Mouse (Mus musculus) stomach, embryonic 14.5 days (tissue): ENCODE data around the gene Acat2. TPM values are rescaled to one million over a fixed set of nuclear protein-coding genes. Genes with fewer than 3 reads are reported as not detected.
"Not testable (repeated sequence)": the region's sequence is repeated elsewhere in the genome, so short reads cannot be mapped to it uniquely, and the experiment has no call there.

Experiments
- ATAC-seq: fragments of 200-750 bp; cut with Nextera tagmentation; 2 replicates; pipeline ENCODE4 v1.8.0; 2017; ENCODE audit warnings: low read depth, moderate TSS enrichment; ENCODE audit not compliant: insufficient number of reproducible peaks, insufficient read depth, low FRiP score
- H3K27ac ChIP-seq: fragments of 300-500 bp; sonication (generic); 2 replicates; pipeline ENCODE4 v1.5.1; 2014; ENCODE audit warnings: mild to moderate bottlenecking, low read length, moderate library complexity, mixed read lengths
- H3K27me3 ChIP-seq: fragments of 300-500 bp; sonication (generic); 2 replicates; pipeline ENCODE4 v1.6.1; 2014; ENCODE audit warnings: low read length, control low read depth, mixed read lengths; ENCODE audit not compliant: control insufficient read depth, insufficient read depth
- H3K36me3 ChIP-seq: fragments of 300-500 bp; sonication (generic); 2 replicates; pipeline ENCODE4 v1.6.1; 2014; ENCODE audit warnings: mild to moderate bottlenecking, control low read depth, low read length, moderate library complexity, mixed read lengths; ENCODE audit not compliant: control insufficient read depth, insufficient read depth
- H3K4me1 ChIP-seq: fragments of 300-500 bp; sonication (generic); 2 replicates; pipeline ENCODE4 v1.6.1; 2014; ENCODE audit warnings: low read length, control low read depth, mixed read lengths; ENCODE audit not compliant: control insufficient read depth, insufficient read depth
- H3K4me2 ChIP-seq: fragments of 300-500 bp; sonication (generic); replicated peaks from 2 replicates; pipeline ENCODE4 v1.6.1; 2014; ENCODE audit warnings: low read depth, low read length, control low read depth
- H3K4me3 ChIP-seq: fragments of 300-500 bp; sonication (generic); 2 replicates; pipeline ENCODE4 v1.5.1; 2014; ENCODE audit warnings: low read depth, low read length, control low read depth
- H3K9ac ChIP-seq: fragments of 300-500 bp; sonication (generic); replicated peaks from 2 replicates; pipeline ENCODE4 v1.6.1; 2014; ENCODE audit warnings: low read depth, mild to moderate bottlenecking, control low read depth, low read length, moderate library complexity, mixed read lengths
- H3K9me3 ChIP-seq: fragments of 300-500 bp; sonication (generic); 2 replicates; pipeline ENCODE4 v1.6.1; 2016; ENCODE audit warnings: low read depth, low read length, control low read depth; ENCODE audit not compliant: control insufficient read depth
- WGBS: fragments of 180-500 bp; shearing (Covaris S2); extraction: QIAGEN DNeasy Blood & Tissue Kit; methylation state at CpG from one replicate; pipeline ENCODE4 v1.1.7; 2014; 5-methylcytosine and 5-hydroxymethylcytosine counted together
- polyA plus RNA-seq: library from polyadenylated mRNA; unstranded; fragments of >200 nt; fragmentation: Nextera tagmentation; extraction: Ambion mirVana; gene quantifications from 2 replicates; pipeline ENCODE4 v1.2.1, GENCODE M21; 2014

Acat2 gene
- polyA plus RNA-seq, result 90.8 and 97.7 TPM in 2 replicates

- 0% methylated on average over 42 of the region's 42 CpGs for WGBS
These were observed at the start of gene Acat2 for GRCm38 (mm10) chr17:12960331-12960873. TSS of gene Acat2 (minus strand) at chr17:12960747.

GRCm38 (mm10) chr17:13009887-13010286, 49.3 kb upstream of the Acat2 start:
- ATAC-seq, result no peak
- peaks cover 17% of the 10 kb centered on the region; the same call in 1 of the 2 replicates for H3K36me3 ChIP-seq
- no peaks in the 10 kb centered on the region for H3K9me3 ChIP-seq
- no peak overlapping the region for H3K9ac ChIP-seq
- H3K27ac ChIP-seq, result no peak overlapping the region
- H3K4me3 ChIP-seq, result no peak overlapping the region
- no peak overlapping the region for H3K4me2 ChIP-seq
- WGBS, result 26% methylated on average over 3 of the region's 3 CpGs
- H3K4me1 ChIP-seq, result 0 out of 2 replicates have a peak, but pooled peaks cover 7% of the 10 kb centered on the region
- H3K27me3 ChIP-seq, result no peaks in the 10 kb centered on the region

More at GRCm38 (mm10) chr17:12960331-12960873, at the start of gene Acat2:
- no peaks in the 10 kb centered on the region for H3K9me3 ChIP-seq
- peaks cover 17% of the 10 kb centered on the region for H3K36me3 ChIP-seq
- ATAC-seq, result peak; percentile 98
- H3K4me2 ChIP-seq, result peak within 1 kb of the TSS; percentile 87
- peak within 1 kb of the TSS; percentile 45; the same call in 1 of the 2 replicates for H3K9ac ChIP-seq
- H3K4me3 ChIP-seq, result peak within 1 kb of the TSS; percentile 63
- H3K27me3 ChIP-seq, result no peaks in the 10 kb centered on the region
- H3K4me1 ChIP-seq, result 0 out of 2 replicates have a peak, but pooled peaks cover 4% of the 10 kb centered on the region
- peak within 1 kb of the TSS; percentile 69 for H3K27ac ChIP-seq

DNA sequence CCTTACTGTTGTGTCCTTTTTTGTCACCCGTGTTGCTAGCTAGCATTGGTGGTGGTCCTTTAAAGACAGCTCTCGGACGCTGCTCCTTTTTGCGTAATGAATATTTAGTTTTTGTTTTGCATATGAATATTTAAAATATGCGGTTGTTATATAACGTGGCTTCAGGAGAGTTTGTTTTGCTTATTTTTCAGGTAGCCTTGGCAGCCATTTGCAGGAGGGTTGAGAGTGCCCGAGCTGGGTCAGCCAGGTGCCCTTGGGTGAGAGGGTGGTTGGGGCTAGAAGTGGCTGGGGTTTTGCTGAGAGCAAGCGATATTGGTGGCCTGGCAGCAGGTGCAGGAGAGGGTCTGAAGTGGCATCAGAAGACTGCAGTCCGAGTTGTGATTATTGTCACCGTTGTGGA, 48.0 kb upstream of the Acat2 start:
- H3K4me3 ChIP-seq, result peak overlapping the region; percentile 89
- 6% methylated on average over 10 of the region's 10 CpGs for WGBS
- H3K4me1 ChIP-seq, result 0 out of 2 replicates have a peak, but pooled peaks cover 7% of the 10 kb centered on the region
- H3K27me3 ChIP-seq, result no peaks in the 10 kb centered on the region
- peak overlapping the region; percentile 58 for H3K9ac ChIP-seq
- ATAC-seq, result no peak
- H3K9me3 ChIP-seq, result no peaks in the 10 kb centered on the region
- peak overlapping the region; percentile 81 for H3K4me2 ChIP-seq
- H3K36me3 ChIP-seq, result peaks cover 11% of the 10 kb centered on the region; the same call in 1 of the 2 replicates
- peak overlapping the region; percentile 83 for H3K27ac ChIP-seq

- H3K9ac ChIP-seq, result peak overlapping the region; percentile 58
- peak; percentile 98 for ATAC-seq
These were observed 47.3 kb upstream of the Acat2 start for GRCm38 (mm10) chr17:13007730-13008425.

GRCm38 (mm10) chr17:13006984-13007383, 46.4 kb upstream of the Acat2 start:
- Histone ChIP-seq H3K4me2 (peak overlapping the region; percentile 81), H3K4me1 (0 out of 2 replicates have a peak, but pooled peaks cover 7% of the 10 kb centered on the region), H3K9ac (0 out of 2 replicates have a peak overlapping the region, but pooled peaks have one; percentile 6), H3K27me3 (no peaks in the 10 kb centered on the region), H3K36me3 (peaks cover under 1% of the 10 kb centered on the region; the same call in 1 of the 2 replicates), H3K27ac (no peak overlapping the region; the same call in 1 of the 2 replicates), H3K4me3 (peak overlapping the region; percentile 89; the same call in 1 of the 2 replicates), H3K9me3 (no peaks in the 10 kb centered on the region)
- 42% methylated on average over 5 of the region's 5 CpGs for WGBS
- ATAC-seq, result no peak

More at GRCm38 (mm10) chr17:13007730-13008425, 47.3 kb upstream of the Acat2 start:
- no peaks in the 10 kb centered on the region for H3K9me3 ChIP-seq
- H3K4me3 ChIP-seq, result peak overlapping the region; percentile 89
- no peaks in the 10 kb centered on the region for H3K27me3 ChIP-seq
- peaks cover 4% of the 10 kb centered on the region; the same call in 1 of the 2 replicates for H3K36me3 ChIP-seq
- H3K4me2 ChIP-seq, result peak overlapping the region; percentile 81
- H3K4me1 ChIP-seq, result 0 out of 2 replicates have a peak, but pooled peaks cover 7% of the 10 kb centered on the region
- H3K27ac ChIP-seq, result peak overlapping the region; percentile 83
- under 1% methylated on average over 73 of the region's 76 CpGs for WGBS

DNA sequence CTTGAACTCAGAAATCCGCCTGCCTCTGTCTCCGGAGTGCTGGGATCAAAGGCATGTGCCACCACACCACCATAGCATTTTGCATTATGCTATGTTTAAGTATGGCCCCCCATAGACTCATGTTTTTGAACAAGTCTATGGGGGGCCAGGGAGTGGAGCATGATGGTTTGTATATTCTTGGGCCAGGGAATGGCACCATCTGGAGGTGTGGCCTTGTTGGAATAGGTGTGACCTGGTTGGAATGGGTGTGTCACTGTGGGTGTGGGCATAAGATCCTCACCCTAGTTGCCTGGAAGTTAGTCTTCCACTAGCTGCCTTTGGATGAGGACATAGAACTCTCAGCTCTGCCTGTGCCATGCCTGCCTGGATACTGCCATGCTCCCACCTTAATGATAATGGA, 46.0 kb upstream of the Acat2 start, which contains the start of gene Sod2:
Gene Sod2, plus strand, starts transcription at position 301 of the 400 bp plus-strand sequence.
- not testable (repeated sequence) for H3K4me1 ChIP-seq, ATAC-seq, H3K9me3 ChIP-seq, H3K27me3 ChIP-seq, H3K36me3 ChIP-seq
- peak within 1 kb of the TSS; percentile 81 for H3K4me2 ChIP-seq
- H3K9ac ChIP-seq, result 0 out of 2 replicates have a peak within 1 kb of the TSS, but pooled peaks have one; percentile 6
- peak within 1 kb of the TSS; percentile 83; the same call in 1 of the 2 replicates for H3K27ac ChIP-seq
- H3K4me3 ChIP-seq, result peak within 1 kb of the TSS; percentile 89
- WGBS, result 93% methylated on average over 2 of the region's 2 CpGs

GRCm38 (mm10) chr17:13004436-13004835, 43.9 kb upstream of the Acat2 start:
- not testable (repeated sequence) for H3K27ac ChIP-seq, ATAC-seq, H3K36me3 ChIP-seq, H3K4me1 ChIP-seq, H3K4me2 ChIP-seq, H3K4me3 ChIP-seq, H3K9ac ChIP-seq, H3K9me3 ChIP-seq, H3K27me3 ChIP-seq
- WGBS, result 68% methylated on average over 2 of the region's 2 CpGs

DNA sequence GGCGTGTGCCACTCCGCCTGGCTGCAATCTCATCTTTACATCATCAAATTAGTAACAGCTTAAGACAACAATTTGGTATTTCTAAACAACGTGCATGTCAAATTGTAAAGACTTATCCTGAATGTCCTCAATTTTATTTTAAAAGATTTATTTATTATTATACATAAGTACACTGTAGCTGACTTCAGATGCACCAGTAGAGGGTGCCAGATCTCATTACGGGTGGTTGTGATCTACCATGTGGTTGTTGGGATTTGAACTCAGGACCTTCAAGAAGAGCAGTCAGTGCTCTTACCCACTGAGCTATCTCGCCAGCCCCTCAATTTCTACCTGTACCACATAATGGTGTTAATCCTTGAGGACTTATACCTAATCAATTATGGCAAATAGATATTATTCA, 41.7 kb upstream of the Acat2 start:
- H3K27ac ChIP-seq, H3K9ac ChIP-seq, H3K9me3 ChIP-seq, H3K4me2 ChIP-seq, H3K36me3 ChIP-seq, H3K4me3 ChIP-seq, ATAC-seq, H3K4me1 ChIP-seq, H3K27me3 ChIP-seq: not testable (repeated sequence)
- WGBS, result 94% methylated on average over 5 of the region's 5 CpGs
